Mouse (Mus musculus) cerebellum, postnatal 36 days (tissue): ENCODE measurements around the gene Pink1.

Source experiments
- DNase-seq, 2 experiments: peaks; one replicate each; pipeline ENCODE4 v3.0.0; 2021 to 2022; ENCODE audit warnings: mixed read lengths in 2 of 2

Gene Pink1

DNA sequence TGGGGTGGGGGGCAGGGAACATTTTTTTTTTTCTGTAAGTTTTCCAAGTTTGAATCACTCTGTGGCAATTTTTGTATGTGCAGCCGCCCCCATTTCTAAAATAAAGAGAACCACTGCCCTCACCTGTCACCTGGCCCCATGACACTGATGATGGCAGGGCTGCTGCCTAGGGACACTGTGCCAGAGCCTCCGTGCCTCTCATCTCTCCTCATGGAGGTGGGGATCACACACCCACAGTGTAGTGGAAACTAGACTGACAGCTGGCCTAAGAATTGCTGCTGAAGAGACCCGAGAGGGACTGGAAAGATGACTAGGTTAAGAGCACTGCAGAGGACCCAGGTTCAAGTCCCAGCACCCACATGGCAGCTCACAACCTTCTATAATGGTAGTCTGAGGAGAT lies 14.0 kb downstream of the Pink1 start:
- DNase-seq: no peak

DNA sequence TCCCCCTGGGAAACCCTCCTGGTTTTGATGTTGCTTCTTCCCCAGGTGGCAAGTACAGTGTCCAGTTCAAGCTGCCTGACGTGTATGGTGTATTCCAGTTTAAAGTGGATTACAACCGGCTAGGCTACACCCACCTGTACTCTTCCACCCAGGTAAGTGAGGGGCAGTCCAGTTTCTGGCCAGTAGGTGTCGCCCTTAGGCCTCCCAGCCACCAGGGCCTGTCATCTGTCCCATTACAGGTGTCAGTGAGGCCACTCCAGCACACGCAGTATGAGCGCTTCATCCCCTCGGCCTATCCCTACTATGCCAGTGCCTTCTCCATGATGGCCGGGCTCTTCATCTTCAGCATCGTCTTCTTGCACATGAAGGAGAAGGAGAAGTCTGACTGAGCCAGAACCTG lies 14.5 kb downstream of the Pink1 start:
- DNase-seq: peak; percentile 70 to 74

DNA sequence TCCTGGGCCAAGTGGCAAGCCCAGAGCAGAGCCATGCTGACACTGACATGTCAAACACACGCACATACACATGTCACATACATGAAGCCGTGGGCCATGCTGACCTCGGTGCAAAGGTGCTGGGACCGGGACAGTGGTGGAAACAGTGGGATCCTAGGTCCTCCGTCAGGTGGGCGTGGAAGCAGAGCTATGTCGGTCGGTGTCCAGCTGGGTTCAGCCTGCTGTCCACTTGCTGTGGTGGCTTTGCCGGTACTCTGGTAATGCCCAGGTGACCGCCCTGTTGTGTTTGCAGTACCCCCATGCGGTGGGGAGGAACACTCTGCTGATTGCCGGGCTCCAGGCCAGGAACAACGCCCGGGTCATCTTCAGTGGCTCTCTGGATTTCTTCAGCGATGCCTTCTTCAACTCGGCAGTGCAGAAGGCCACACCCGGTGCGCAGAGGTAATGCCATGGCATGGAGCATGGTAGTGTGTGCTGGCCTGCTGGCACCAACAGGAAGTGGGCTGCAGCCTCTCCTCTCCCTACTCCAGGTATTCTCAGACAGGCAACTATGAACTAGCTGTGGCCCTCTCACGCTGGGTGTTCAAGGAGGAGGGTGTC lies 15.7 kb downstream of the Pink1 start:
- no peak for DNase-seq

DNA sequence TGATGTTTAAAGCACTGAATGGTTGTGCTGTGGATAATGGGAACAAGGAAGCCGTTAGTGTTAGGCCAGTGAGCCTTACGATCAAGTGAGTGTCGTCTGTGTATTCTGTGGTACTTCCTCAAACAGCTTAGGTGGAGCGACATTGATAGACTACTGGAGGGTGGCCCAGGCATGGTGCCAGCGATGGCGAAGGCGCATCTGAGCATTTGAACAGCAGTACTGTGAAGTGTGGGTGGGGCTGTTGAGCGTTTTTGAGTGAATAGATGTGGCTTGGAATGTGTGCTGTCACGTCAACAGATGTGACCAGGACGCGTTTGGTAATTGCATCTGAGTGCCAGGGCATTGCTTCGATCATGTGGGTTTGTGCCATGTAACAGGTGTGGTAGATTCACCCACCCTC lies 18.4 kb downstream of the Pink1 start:
- DNase-seq: no peak

DNA sequence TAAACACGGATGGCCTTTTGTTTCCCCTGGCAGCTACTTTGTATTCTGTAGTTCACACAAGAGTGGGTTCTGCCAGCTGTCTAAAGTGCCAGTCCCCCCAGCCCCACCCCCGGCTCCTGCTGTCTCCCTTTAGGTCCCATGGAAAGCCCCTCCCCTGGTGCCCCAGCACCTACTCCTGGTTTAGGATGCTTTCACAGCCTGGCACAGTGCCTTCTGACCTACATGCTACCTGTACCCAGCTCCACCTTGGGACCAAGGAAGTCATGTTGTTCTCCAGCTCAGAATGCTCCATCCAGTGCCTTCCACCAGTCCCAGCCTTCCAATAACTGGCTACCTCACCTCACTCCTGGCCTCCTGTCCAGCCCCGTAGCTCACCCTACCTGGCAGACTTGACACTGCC lies 19.1 kb downstream of the Pink1 start:
- DNase-seq: no peak

DNA sequence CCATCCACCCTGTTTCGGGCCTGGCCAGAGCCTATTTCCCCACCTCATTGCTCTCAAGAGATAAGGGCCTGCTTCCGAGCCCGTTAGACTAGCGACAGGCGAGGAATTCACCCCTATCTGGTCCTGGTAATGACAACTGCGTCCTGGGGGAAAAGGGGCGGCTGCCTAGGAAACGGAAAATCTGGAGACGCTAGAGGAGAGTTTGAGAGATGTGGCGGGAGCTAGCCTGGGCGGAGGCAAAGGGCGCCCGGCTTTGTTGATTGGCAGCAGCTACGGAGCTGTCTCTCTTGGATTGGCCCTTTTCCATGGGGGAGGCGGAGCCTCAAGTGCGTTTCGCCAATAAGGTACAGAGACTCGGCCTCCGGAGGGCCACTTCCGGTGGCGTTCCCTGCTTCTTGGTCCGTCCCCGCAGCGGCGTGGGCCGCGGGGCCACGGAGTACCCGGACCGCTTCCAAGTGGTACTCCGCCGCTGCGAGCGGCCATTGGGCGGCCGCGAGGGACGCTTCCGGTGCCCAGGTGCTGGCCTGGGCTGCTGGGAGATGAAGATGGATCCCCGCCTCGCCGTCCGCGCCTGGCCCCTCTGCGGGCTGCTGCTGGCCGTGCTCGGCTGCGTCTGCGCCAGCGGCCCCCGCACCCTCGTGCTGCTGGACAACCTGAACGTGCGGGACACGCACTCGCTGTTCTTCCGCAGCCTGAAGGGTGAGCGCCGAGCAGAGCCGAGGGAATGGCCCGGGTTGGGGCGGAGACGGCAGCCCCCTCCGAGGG lies 21.6 kb downstream of the Pink1 start, which contains the start of gene Ddost:
Gene Ddost (plus strand): TSS at position 391 of the 765 bp plus-strand sequence.
- peak; percentile 99 for DNase-seq

DNA sequence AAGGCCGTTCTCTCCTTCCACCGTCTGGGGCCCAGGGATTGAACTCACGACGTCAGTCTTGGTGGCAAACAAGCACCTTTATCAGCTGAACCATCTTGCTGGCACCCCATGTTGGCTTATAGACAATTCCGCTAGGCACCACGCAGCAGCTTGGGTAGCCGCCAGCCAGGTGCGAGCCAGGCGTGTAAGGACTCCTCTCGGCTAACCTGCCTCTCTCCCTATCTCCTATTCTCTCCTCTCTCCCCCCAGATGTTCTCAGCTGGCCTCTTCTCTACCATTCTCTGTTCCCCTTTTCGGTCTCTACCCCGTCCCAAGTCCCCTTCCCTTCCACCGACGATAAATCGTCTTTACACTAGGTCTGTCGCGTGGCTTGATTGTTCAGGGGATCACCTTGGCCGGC lies 22.4 kb downstream of the Pink1 start:
- no peak for DNase-seq

DNA sequence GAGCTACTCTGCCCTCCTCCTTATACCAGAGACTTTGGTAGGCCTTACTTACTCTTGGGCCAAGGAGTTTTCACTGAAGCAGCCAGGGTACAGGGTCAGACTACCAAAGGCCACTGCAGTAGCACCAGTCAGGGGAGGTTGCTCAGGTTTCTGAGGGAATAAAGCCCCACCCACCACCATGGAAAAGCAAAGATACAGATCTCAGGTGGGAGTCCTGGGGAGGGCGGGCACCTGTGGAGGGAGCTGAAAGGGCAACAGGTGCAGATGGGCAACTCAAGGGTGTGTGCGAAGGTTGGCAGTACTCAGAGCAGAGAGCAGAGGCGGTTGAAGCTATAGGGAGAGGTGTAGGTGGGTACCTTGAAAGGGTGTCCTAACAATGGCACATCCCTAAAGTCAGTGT lies 23.1 kb downstream of the Pink1 start:
- DNase-seq: no peak

DNA sequence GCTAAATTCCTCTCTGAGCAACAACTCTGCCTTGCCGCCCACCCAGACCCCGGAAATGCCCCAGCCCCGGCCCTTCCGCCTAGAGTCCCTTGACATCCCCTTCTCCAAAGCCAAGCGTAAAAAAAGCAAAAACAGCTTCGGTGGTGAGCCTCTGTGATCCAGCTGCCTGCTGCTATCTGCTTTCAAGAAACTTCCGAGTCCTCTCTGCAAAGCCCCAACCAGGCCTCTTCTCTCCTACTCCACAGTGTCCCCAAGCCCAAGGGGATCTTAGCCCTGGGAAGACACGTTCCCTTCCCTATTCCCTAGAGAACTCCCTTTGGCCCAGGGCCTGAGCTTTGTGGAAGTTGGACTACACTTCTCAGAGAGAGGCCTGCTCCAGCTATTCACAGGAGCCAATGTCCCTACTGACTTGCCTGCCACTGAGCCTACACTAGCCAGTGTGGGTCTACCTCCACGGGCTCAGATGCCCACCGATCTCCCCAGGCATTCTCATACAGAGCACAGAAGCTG lies 24.8 kb downstream of the Pink1 start:
- DNase-seq: no peak

DNA sequence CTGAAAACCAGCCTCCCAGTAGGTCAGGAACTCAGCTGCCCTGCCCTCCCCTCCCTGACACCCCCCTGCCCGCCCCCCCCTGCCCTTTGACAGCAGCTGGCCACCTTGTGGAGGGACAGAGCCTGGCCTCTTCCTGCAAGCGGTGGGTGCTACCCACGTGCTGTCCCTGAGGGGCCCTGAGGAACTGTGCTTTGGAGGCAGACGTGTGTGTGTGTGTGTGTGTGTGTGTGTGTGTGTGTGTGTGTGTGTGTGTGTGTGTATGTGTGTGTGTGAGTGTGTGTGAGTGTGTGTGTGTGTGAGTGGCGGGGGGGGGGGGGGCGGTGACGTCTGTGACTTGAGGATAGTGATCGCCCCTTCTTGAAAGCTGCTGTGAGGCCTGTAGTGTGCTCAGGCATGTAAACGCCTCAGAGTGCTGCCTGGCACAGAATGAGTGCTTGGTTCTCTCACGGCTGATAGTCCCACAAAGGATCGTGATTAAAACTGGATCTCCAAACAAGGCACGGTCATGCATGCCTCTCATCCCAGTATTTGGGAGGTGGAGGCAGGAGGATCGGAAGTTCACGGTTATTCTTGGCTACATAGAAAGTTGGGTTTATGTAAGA lies 32.1 kb downstream of the Pink1 start:
- DNase-seq: no peak

DNA sequence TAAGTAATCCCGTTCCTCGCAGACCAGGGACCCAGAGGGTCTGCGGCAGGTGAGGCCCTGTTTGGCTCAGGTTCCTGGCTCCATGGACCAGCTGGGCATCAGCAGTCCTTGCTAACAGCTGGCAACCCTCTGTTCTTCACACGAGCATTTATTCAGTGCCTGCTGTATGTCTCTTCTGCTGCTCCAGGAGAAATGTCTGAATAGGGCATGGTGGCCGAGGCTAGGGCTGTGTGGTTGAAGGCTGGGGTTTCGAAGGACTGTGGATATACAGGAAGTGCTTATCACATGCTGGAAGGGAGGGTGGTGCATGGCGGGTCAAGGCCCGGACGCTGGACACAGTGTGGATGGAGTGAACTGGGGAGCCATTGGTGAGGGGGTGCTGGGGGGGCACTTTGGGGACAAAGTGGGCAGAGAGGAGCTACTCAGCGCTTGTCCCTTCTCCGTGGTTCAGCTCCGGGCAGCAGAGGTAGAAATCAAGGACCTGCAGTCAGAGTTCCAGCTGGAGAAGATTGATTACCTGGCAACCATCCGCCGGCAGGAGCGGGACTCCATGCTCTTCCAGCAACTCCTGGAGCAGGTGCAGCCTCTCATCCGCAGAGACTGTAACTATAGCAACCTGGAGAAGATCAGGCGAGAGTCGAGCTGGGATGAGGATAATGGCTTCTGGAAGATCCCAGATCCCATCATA lies 32.7 kb downstream of the Pink1 start:
- DNase-seq: no peak

DNA sequence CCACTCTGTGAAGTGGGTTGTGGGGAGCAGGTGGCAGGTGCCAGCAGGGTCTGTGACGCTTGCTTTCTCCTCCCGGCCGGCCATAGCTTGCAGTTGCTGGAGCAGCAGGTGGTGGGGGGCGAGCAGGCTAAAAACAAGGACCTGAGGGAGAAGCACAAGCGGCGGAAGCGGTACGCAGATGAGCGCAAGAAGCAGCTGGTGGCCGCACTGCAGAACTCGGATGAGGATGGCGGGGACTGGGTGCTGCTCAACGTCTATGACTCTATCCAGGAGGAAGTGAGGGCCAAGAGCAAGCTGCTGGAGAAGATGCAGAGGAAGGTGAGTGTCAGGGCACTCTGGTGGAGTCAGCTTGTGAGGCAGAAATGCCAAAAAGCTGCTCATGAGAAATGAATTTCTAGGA lies 34.1 kb downstream of the Pink1 start:
- DNase-seq: no peak

DNA sequence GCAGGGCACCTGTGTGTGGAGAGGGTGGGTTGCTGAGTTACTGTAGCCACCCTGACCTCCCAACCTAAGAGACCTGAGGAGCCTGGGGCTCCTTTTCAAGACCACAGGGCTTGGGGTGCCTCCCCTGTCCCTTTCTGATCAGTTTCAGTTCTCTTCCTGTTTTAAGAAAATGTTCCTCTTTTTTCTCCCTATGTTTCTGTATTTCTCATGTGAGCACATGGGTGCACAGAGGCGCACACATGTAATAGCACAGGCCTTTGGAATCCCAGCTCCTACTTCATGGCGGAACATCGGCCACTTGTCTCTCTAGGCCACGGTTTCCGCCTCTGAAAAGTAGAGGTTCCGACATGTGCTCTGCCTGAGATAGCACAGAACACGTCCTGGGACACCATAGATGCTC lies 37.4 kb downstream of the Pink1 start:
- no peak for DNase-seq

DNA sequence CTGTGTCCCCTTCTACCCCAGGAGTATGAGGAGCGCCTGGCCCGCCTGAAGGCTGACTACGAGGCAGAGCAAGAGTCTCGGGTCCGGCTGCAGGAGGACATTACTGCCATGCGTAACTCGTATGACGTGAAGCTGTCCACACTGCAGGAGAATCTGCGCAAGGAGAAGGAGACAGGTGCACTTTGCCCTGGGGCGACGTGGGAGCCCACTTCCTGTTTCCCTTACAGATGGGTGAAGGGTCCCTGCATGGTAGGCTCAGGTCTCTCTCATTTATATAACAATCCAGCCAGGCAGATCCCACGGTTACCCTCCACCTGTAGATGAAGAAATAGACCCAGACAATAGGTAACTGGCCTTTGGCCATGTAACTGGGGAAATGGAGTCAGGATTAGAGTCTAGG lies 39.7 kb downstream of the Pink1 start:
- DNase-seq: no peak

DNA sequence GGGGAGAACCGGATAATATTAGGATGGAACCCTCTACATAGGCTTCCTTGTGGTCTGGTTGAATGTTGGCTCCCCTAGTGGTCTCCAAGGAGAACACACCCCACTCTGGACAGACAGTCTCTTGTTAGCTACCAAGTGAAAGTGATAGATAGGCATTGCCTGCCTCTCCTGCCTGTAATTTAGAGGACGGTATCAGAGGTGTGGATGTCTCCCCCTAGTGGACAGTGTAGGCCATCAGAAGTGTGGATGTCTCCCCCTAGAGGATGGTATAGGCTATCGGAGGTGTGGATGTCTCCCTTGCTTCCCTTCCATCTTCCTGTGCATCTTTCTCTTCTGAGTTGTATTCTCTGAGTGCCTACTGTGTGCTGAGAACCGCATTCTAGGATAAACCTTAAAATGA lies 43.3 kb downstream of the Pink1 start:
- DNase-seq: peak; percentile 41 to 48

DNA sequence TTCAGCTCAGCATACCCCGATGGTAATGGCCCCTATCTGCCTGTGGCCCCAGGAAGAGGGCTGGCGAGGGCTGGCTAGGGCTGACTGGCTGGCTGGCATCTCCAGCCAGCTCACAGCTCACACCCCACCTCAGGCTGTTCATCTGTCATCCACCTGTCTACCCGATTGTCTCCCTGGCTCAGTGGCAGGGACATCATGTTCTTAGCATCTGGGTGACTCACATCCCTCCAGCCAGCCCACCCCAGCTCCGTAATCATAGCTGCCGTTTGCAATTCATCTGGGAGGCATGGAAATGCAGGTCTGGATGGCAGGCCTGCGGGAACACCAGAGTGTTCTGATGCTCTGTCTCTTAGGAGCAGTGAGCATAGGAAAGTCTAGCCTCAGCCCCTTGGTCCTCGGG lies 47.8 kb downstream of the Pink1 start:
- DNase-seq: no peak

DNA sequence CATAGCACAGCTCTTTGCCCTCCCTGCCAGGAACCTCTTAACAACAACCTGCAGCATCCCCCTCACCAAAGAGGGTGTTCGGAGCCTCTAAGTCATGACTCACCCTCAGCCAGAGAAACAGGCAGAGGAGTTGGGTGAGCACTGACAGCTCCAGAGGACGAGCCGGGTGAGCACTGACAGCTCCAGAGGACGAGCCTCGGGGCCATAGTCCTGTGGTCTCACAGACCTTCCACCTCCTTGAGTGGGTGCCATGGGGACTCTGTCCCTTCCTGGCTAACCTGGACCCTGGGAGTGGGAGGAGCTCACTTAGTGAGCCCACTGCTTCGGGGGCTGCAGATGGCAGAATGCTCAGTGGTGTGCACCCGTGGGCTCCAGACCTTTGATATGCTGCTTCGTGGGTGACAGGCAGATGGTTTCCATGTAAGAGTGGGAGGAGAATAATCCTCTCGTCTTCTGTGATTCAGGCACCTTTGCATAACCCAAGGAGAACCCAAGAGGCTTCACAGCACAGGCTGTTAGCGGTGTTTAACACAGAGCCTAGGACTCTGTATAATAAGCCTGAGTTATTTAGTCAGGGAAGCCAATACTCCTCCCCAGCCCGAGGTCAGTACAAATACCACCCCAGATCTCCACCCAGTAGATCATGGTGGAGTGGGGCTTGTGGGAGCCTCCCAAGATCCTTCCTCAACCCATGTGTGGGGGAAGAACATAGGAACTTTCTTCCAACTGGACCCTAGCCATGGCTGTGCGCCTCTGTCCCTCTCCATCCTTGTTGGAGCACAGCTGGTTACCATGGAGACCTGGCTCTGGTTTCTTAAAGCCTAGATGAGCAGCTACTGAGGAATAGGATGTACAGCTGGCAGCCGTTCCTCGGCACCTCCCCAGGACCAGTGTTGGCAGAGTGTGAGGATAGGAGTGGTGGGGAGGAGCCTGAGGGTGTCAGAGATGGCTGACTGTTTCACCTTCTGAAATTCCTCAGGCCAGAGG lies 53.8 kb downstream of the Pink1 start:
- no peak for DNase-seq

DNA sequence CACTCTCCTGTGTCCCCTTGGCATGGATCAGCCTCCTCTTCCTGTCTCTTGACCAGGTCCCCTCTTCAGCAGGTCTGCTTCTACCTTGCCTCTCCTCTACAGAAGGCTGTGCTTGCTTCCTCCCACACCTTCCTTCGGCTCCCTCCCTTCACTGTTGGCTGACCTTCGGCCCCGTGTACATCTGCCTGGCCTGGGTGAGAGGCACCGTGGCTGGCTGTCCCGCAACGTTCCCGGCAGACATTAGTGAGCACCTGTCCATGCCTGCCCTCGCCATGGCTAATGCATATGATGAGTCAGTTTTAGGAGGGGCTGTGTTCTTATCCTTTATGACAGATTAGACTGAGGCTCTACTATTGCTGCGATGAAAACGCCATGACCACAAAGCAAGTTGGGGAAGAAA lies 58.2 kb downstream of the Pink1 start:
- DNase-seq: no peak
